ENCODE assay signal across 8 mouse cellular contexts in the genomic region with DNA sequence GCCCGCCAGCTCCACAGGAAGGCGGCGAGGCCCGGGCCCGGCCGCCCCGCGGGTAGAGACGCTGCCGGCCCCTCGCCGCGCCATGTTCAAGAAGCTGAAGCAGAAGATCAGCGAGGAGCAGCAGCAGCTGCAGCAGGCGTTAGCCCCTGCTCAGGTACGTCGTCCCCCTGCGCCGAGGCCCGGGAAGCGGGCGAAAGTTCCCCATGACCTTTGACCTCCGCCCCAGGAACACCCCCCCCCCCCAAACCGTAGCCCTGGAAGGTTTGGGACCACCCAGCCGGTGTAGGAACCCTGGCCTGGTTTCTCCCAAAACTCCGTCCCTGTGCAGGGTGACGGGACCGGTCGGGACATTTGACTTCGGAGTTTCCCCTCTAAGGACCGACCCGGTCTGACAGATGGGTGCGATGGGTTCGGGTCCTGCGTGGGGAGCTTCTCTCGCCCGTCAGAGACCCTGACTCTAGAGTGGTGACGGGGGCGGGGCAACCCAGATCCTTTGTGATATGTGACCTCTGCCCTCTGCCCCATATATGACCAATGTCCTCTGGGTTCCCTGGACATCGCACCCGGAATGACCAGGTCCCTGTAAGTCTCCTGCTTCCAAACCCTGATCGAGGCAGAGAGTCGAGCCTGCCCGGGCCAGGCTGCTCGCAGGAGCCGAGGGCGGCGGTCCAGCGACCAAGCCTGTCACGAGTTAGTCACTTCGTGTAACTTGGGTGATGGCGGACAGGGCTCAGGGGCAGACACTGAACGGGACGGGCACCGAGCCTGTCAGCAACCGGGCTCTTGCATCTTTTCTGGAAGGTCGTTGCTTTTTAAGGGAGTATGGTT. TPM values are rescaled to one million over a fixed set of nuclear protein-coding genes. Genes with fewer than 3 reads are reported as not detected.
A peak's percentile ranks its signal among the peaks of the same experiment; 100 is the strongest.
DNase-seq lines count a peak whose midpoint lies in the region; ATAC-seq and TF ChIP-seq lines count a peak whose summit lies in the region.

No protein-coding gene starts in this region.

- no peaks in the 10 kb centered on the region for H3K27me3 ChIP-seq in stomach, postnatal 0 days (ENCODE audit: control insufficient read depth, insufficient read depth, low read length)

- peaks cover 29% of the 10 kb centered on the region for H3K4me1 ChIP-seq in bone marrow macrophage, adult 2 months (ENCODE audit: control insufficient read depth, insufficient read depth, low read length)
- 0 out of 2 replicates have a peak, but pooled peaks cover 4% of the 10 kb centered on the region for H3K4me1 ChIP-seq in stomach, postnatal 0 days (replicated peaks; ENCODE audit: control insufficient read depth, insufficient read depth)

- peak overlapping the region; percentile 95 for H3K4me2 ChIP-seq in stomach, postnatal 0 days (replicated peaks; ENCODE audit: low read depth)

- no peak for TF ChIP-seq POLR2A in bone marrow macrophage, adult 2 months (IDR thresholded peaks at IDR 0.05; ENCODE audit: borderline replicate concordance, low read depth, low read length)

- under 1% methylated on average over 56 of the region's 57 CpGs for WGBS in stomach, postnatal 0 days

- H3K36me3 ChIP-seq in stomach, postnatal 0 days (ENCODE audit: control insufficient read depth, insufficient read depth, low read length): no peaks in the 10 kb centered on the region

- intact Hi-C loops in left cerebral cortex, postnatal 14 days (cut with DNase I): no loop called here

- peak; percentile 23 to 24 for DNase-seq in lung, adult 18-20 months
- DNase-seq in lung, postnatal 25 days (ENCODE audit: low spot score): no peak
- DNase-seq in heart, postnatal 4 days: peak; percentile 55
- DNase-seq in left cerebral cortex, postnatal 14 days (ENCODE audit: low spot score in 2 of 2): peak; percentile 22 to 29
- peak; percentile 62 for DNase-seq in stomach, postnatal 0 days (ENCODE audit: low spot score)

- peak overlapping the region; percentile 73 for H3K4me3 ChIP-seq in bone marrow macrophage, adult 2 months (ENCODE audit: insufficient read depth, low read length)
- peak overlapping the region; percentile 97 for H3K4me3 ChIP-seq in stomach, postnatal 0 days (ENCODE audit: low read depth, low read length)

- TF ChIP-seq CTCF in bone marrow macrophage, adult 2 months (IDR thresholded peaks at IDR 0.05; ENCODE audit: low read depth, low read length): no peak
- no peak for TF ChIP-seq CTCF in stomach, postnatal 0 days (IDR thresholded peaks at IDR 0.05; ENCODE audit: low read depth)

- peak overlapping the region; percentile 94 for H3K9ac ChIP-seq in stomach, postnatal 0 days (ENCODE audit: low read length)

- ATAC-seq in erythroblast, adult 5-6 weeks (replicated peaks; ENCODE audit: low FRiP score, poor library complexity, severe bottlenecking): peak; percentile 43
- ATAC-seq in megakaryocyte-erythroid progenitor cell, adult 5-6 weeks (replicated peaks; ENCODE audit: low FRiP score, low TSS enrichment, poor library complexity, severe bottlenecking): peak; percentile 70
- peak; percentile 67 for ATAC-seq in stomach, postnatal 0 days (ENCODE audit: low FRiP score, low TSS enrichment)

- no peak for TF ChIP-seq EP300 in stomach, postnatal 0 days (optimal IDR thresholded peaks at IDR 0.05)

- H3K9me3 ChIP-seq in stomach, postnatal 0 days (ENCODE audit: control insufficient read depth, low read length): no peaks in the 10 kb centered on the region

- peak overlapping the region; percentile 52 for H3K27ac ChIP-seq in bone marrow macrophage, adult 2 months (ENCODE audit: insufficient read depth, low read depth, low read length)
- H3K27ac ChIP-seq in stomach, postnatal 0 days (replicated peaks): peak overlapping the region; percentile 90

RNA-seq across cellular contexts. Expression of a gene that starts 0.6 kb away (rescaled TPM):
- 46.5 and 52.2 TPM in 2 replicates for polyA plus RNA-seq in bone marrow macrophage, adult 2 months (2012; ENCODE audit: insufficient read depth, insufficient read length, missing spikeins)
- total RNA-seq in erythroblast, adult 5-6 weeks (2015; ENCODE audit: low replicate concordance): 15.3 and 19.2 TPM in 2 replicates
- 20.0 and 24.5 TPM in 2 replicates for total RNA-seq in erythroblast, adult 5-6 weeks (2017; ENCODE audit: low replicate concordance)
- total RNA-seq in heart, postnatal 4 days (2021): 100 to 1,000 TPM; 144 to 146 TPM
- total RNA-seq in left cerebral cortex, postnatal 14 days (2021): 10 to 100 TPM; 80.3 to 88.2 TPM
- 48.5 and 49.5 TPM in 2 replicates for total RNA-seq in megakaryocyte-erythroid progenitor cell, adult 5-6 weeks (2014; fragmentation: Nextera tagmentation)
- 74.2 and 87.3 TPM in 2 replicates for total RNA-seq in megakaryocyte-erythroid progenitor cell, adult 5-6 weeks (2017)
- 34.2 and 37.0 TPM in 2 replicates for polyA plus RNA-seq in stomach, postnatal 0 days (2015; fragmentation: Nextera tagmentation; extraction: Ambion mirVana)

RNA-seq across cellular contexts. Expression of a gene that starts 28.6 kb away (rescaled TPM):
- polyA plus RNA-seq in bone marrow macrophage, adult 2 months (2012; ENCODE audit: insufficient read depth, insufficient read length, missing spikeins): not detected in 2 replicates
- not detected in 2 replicates for total RNA-seq in erythroblast, adult 5-6 weeks (2015; ENCODE audit: low replicate concordance)
- total RNA-seq in erythroblast, adult 5-6 weeks (2017; ENCODE audit: low replicate concordance): not detected in 2 replicates
- total RNA-seq in heart, postnatal 4 days (2021): not detected
- total RNA-seq in left cerebral cortex, postnatal 14 days (2021): under 1 TPM; 0.24 to 0.38 TPM
- not detected in 2 replicates for total RNA-seq in megakaryocyte-erythroid progenitor cell, adult 5-6 weeks (2014; fragmentation: Nextera tagmentation)
- total RNA-seq in megakaryocyte-erythroid progenitor cell, adult 5-6 weeks (2017): 1.2 TPM in 1 of 2 replicates, not detected in the other
- 0.07 and 0.11 TPM in 2 replicates for polyA plus RNA-seq in stomach, postnatal 0 days (2015; fragmentation: Nextera tagmentation; extraction: Ambion mirVana)
